Mouse (Mus musculus) liver, postnatal 0 days (tissue): ENCODE data around the gene Fam89b.

Experiments used
- CTCF ChIP-seq: sonication (generic); IDR thresholded peaks from 2 replicates; pipeline ENCODE4 v1.5.1; 2016; ENCODE audit warnings: antibody characterized with exemption, low read depth
- EP300 ChIP-seq: IDR thresholded peaks from 2 replicates; pipeline ENCODE4 v1.6.1; 2016; ENCODE audit warnings: antibody characterized with exemption, low read depth, mild to moderate bottlenecking

DNA sequence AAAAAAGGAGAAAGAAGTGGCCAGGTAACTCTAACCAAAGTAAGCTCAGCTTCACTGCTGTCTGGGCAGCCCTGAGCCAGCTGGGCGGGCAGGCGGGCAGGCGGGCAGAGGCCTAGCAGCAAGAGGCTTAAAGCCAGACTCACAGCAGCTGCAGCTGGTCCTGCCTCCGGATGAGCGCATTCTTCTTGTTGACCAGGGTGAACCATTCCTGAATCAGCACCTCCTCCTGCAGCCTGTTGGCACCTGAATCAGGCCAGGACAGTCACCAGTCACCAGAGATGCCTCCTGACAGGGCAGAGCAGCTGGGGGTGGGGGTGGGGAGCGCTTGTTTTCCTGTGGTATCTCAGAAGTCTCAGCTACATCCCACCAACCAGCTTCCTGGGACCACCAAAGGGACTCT, 19.4 kb downstream of the Fam89b start:
- TF ChIP-seq CTCF (no peak), EP300 (no peak)
